Mouse (Mus musculus): ENCODE measurements at regions not wholly inside any gene's neighbourhood (a gene's known extent, or its start where the extent isn't known, plus 50 kb on each side); places are given as distances from the start of the nearest gene placed in this dataset.

- H3K4me3 ChIP-seq: no peak overlapping the region
- no peak for ATAC-seq (ENCODE audit: low FRiP score, low read depth)
- no peak overlapping the region for H3K4me2 ChIP-seq (replicated peaks)
- no peaks in the 10 kb centered on the region for H3K27me3 ChIP-seq
- H3K4me1 ChIP-seq: 0 out of 2 replicates have a peak, but pooled peaks cover 5% of the 10 kb centered on the region
- H3K36me3 ChIP-seq: no peaks in the 10 kb centered on the region
- 75% methylated on average over 6 of the region's 6 CpGs for WGBS
- H3K27ac ChIP-seq: no peak overlapping the region
- H3K9me3 ChIP-seq: no peaks in the 10 kb centered on the region
- H3K9ac ChIP-seq: no peak overlapping the region
These were observed 161.5 kb downstream of the Gm10295 start for GRCm38 (mm10) chr7:71189757-71190156.

GRCm38 (mm10) chr7:71188119-71188518 lies 163.2 kb downstream of the Gm10295 start:
- Histone ChIP-seq H3K9me3 (no peaks in the 10 kb centered on the region), H3K4me1 (0 out of 2 replicates have a peak, but pooled peaks cover 3% of the 10 kb centered on the region), H3K4me2 (replicated peaks) (no peak overlapping the region), H3K9ac (no peak overlapping the region), H3K27me3 (no peaks in the 10 kb centered on the region), H3K36me3 (no peaks in the 10 kb centered on the region), H3K27ac (no peak overlapping the region), H3K4me3 (no peak overlapping the region)
- no peak for ATAC-seq (ENCODE audit: low FRiP score, low read depth)
- 27% methylated on average over 6 of the region's 6 CpGs for WGBS

- no peaks in the 10 kb centered on the region for H3K9me3 ChIP-seq
- ATAC-seq (ENCODE audit: low FRiP score, low read depth): no peak
- no peaks in the 10 kb centered on the region for H3K36me3 ChIP-seq
- no peak overlapping the region for H3K9ac ChIP-seq
- H3K4me3 ChIP-seq: no peak overlapping the region
- H3K4me2 ChIP-seq (replicated peaks): no peak overlapping the region
- H3K27me3 ChIP-seq: no peaks in the 10 kb centered on the region
- 80% methylated on average over 4 of the region's 4 CpGs for WGBS
- no peak overlapping the region for H3K27ac ChIP-seq
- H3K4me1 ChIP-seq: no peaks in the 10 kb centered on the region
These were observed 176.4 kb downstream of the Gm10295 start for GRCm38 (mm10) chr7:71174871-71175270.

GRCm38 (mm10) chr7:71139068-71139467 lies 212.2 kb downstream of the Gm10295 start:
- H3K4me1 ChIP-seq: 0 out of 2 replicates have a peak, but pooled peaks cover 5% of the 10 kb centered on the region
- no peaks in the 10 kb centered on the region for H3K27me3 ChIP-seq
- no peaks in the 10 kb centered on the region for H3K36me3 ChIP-seq
- no peaks in the 10 kb centered on the region for H3K9me3 ChIP-seq
- H3K4me3 ChIP-seq: no peak overlapping the region
- WGBS: 63% methylated on average over 5 of the region's 5 CpGs
- no peak overlapping the region for H3K9ac ChIP-seq
- H3K27ac ChIP-seq: no peak overlapping the region
- no peak overlapping the region for H3K4me2 ChIP-seq (replicated peaks)
- no peak for ATAC-seq (ENCODE audit: low FRiP score, low read depth)

- H3K4me1 ChIP-seq: no peaks in the 10 kb centered on the region
- ATAC-seq (ENCODE audit: low FRiP score, low read depth): no peak
- H3K4me3 ChIP-seq: no peak overlapping the region
- H3K9me3 ChIP-seq: no peaks in the 10 kb centered on the region
- WGBS: 97% methylated on average over 1 of the region's 1 CpGs
- H3K4me2 ChIP-seq (replicated peaks): no peak overlapping the region
- no peaks in the 10 kb centered on the region for H3K27me3 ChIP-seq
- no peak overlapping the region for H3K27ac ChIP-seq
- no peak overlapping the region for H3K9ac ChIP-seq
- no peaks in the 10 kb centered on the region for H3K36me3 ChIP-seq
These were observed 221.3 kb downstream of the Gm10295 start for GRCm38 (mm10) chr7:71129981-71130380.

- Histone ChIP-seq H3K27ac (no peak overlapping the region), H3K4me2 (replicated peaks) (no peak overlapping the region), H3K9ac (no peak overlapping the region), H3K36me3 (no peaks in the 10 kb centered on the region), H3K9me3 (no peaks in the 10 kb centered on the region), H3K27me3 (no peaks in the 10 kb centered on the region), H3K4me1 (no peaks in the 10 kb centered on the region), H3K4me3 (no peak overlapping the region)
- ATAC-seq (ENCODE audit: low FRiP score, low read depth): no peak
- 74% methylated on average over 3 of the region's 3 CpGs for WGBS
These were observed 222.4 kb downstream of the Gm10295 start for GRCm38 (mm10) chr7:71128928-71129327.

GRCm38 (mm10) chr7:71121453-71121852 lies 229.8 kb downstream of the Gm10295 start:
- H3K36me3 ChIP-seq: no peaks in the 10 kb centered on the region
- H3K27ac ChIP-seq: no peak overlapping the region
- no peak overlapping the region for H3K9ac ChIP-seq
- no peak for ATAC-seq (ENCODE audit: low FRiP score, low read depth)
- WGBS: 51% methylated on average over 5 of the region's 5 CpGs
- H3K4me2 ChIP-seq (replicated peaks): no peak overlapping the region
- no peaks in the 10 kb centered on the region for H3K27me3 ChIP-seq
- no peaks in the 10 kb centered on the region for H3K9me3 ChIP-seq
- H3K4me1 ChIP-seq: no peaks in the 10 kb centered on the region
- H3K4me3 ChIP-seq: no peak overlapping the region

- no peak overlapping the region for H3K4me3 ChIP-seq
- H3K27me3 ChIP-seq: no peaks in the 10 kb centered on the region
- no peaks in the 10 kb centered on the region for H3K4me1 ChIP-seq
- H3K9me3 ChIP-seq: no peaks in the 10 kb centered on the region
- ATAC-seq (ENCODE audit: low FRiP score, low read depth): no peak
- no peaks in the 10 kb centered on the region for H3K36me3 ChIP-seq
- no peak overlapping the region for H3K9ac ChIP-seq
- WGBS: 78% methylated on average over 4 of the region's 4 CpGs
- no peak overlapping the region for H3K4me2 ChIP-seq (replicated peaks)
- no peak overlapping the region for H3K27ac ChIP-seq
These were observed 230.3 kb downstream of the Gm10295 start for GRCm38 (mm10) chr7:71120975-71121374.

GRCm38 (mm10) chr7:71119987-71120386 lies 231.3 kb downstream of the Gm10295 start:
- no peaks in the 10 kb centered on the region for H3K4me1 ChIP-seq
- H3K36me3 ChIP-seq: no peaks in the 10 kb centered on the region
- no peak overlapping the region for H3K9ac ChIP-seq
- no peak for ATAC-seq (ENCODE audit: low FRiP score, low read depth)
- no peaks in the 10 kb centered on the region for H3K9me3 ChIP-seq
- no peaks in the 10 kb centered on the region for H3K27me3 ChIP-seq
- H3K4me2 ChIP-seq (replicated peaks): no peak overlapping the region
- no peak overlapping the region for H3K27ac ChIP-seq
- no peak overlapping the region for H3K4me3 ChIP-seq
- WGBS: 73% methylated on average over 6 of the region's 6 CpGs

GRCm38 (mm10) chr7:71107101-71107500 lies 244.2 kb downstream of the Gm10295 start:
- no peaks in the 10 kb centered on the region for H3K9me3 ChIP-seq
- ATAC-seq (ENCODE audit: low FRiP score, low read depth): no peak
- H3K27ac ChIP-seq: no peak overlapping the region
- no peak overlapping the region for H3K9ac ChIP-seq
- H3K4me3 ChIP-seq: no peak overlapping the region
- 0 out of 2 replicates have a peak, but pooled peaks cover 2% of the 10 kb centered on the region for H3K27me3 ChIP-seq
- no peak overlapping the region for H3K4me2 ChIP-seq (replicated peaks)
- no peaks in the 10 kb centered on the region for H3K4me1 ChIP-seq
- 55% methylated on average over 6 of the region's 6 CpGs for WGBS
- no peaks in the 10 kb centered on the region for H3K36me3 ChIP-seq

GRCm38 (mm10) chr7:71100266-71100665 lies 251.0 kb downstream of the Gm10295 start:
- no peak for ATAC-seq (ENCODE audit: low FRiP score, low read depth)

GRCm38 (mm10) chr7:71098276-71098675 lies 253.0 kb downstream of the Gm10295 start:
- no peak overlapping the region for H3K4me2 ChIP-seq (replicated peaks)
- no peaks in the 10 kb centered on the region for H3K4me1 ChIP-seq
- WGBS: 29% methylated on average over 4 of the region's 4 CpGs
- H3K36me3 ChIP-seq: no peaks in the 10 kb centered on the region
- H3K9ac ChIP-seq: no peak overlapping the region
- no peaks in the 10 kb centered on the region for H3K9me3 ChIP-seq
- no peak overlapping the region for H3K4me3 ChIP-seq
- H3K27ac ChIP-seq: no peak overlapping the region
- no peak for ATAC-seq (ENCODE audit: low FRiP score, low read depth)
- H3K27me3 ChIP-seq: no peaks in the 10 kb centered on the region

More at GRCm38 (mm10) chr7:71100266-71100665, 251.0 kb downstream of the Gm10295 start:
- no peaks in the 10 kb centered on the region for H3K36me3 ChIP-seq
- H3K27me3 ChIP-seq: no peaks in the 10 kb centered on the region
- H3K4me2 ChIP-seq (replicated peaks): no peak overlapping the region
- 68% methylated on average over 2 of the region's 2 CpGs for WGBS
- no peaks in the 10 kb centered on the region for H3K9me3 ChIP-seq
- no peak overlapping the region for H3K9ac ChIP-seq
- no peak overlapping the region for H3K27ac ChIP-seq
- no peaks in the 10 kb centered on the region for H3K4me1 ChIP-seq
- no peak overlapping the region for H3K4me3 ChIP-seq

GRCm38 (mm10) chr7:71093301-71093939 lies 257.9 kb downstream of the Gm10295 start:
- Histone ChIP-seq H3K4me3 (no peak overlapping the region), H3K27me3 (no peaks in the 10 kb centered on the region), H3K9ac (no peak overlapping the region), H3K4me1 (no peaks in the 10 kb centered on the region), H3K9me3 (no peaks in the 10 kb centered on the region), H3K27ac (no peak overlapping the region), H3K4me2 (replicated peaks) (no peak overlapping the region), H3K36me3 (no peaks in the 10 kb centered on the region)
- 71% methylated on average over 6 of the region's 6 CpGs for WGBS
- ATAC-seq (ENCODE audit: low FRiP score, low read depth): no peak
